Mouse (Mus musculus) duodenum, adult 2 months (tissue): ENCODE data around the gene Atf6. TPM values are rescaled to one million over a fixed set of nuclear protein-coding genes. Genes with fewer than 3 reads are reported as not detected.

Source experiments
- polyA plus RNA-seq: library from polyadenylated mRNA; depleted of rRNA; stranded (reverse); fragments of >200 nt; gene quantifications from 2 replicates; pipeline ENCODE4 v1.2.3, GENCODE M21; 2012; ENCODE audit warnings: low replicate concordance; rRNA removed

The Atf6 gene
- 4.0 and 6.1 TPM in 2 replicates for polyA plus RNA-seq

GRCm38 (mm10) chr1:170867691-170868105, at the start of gene Atf6:
Atf6 (minus strand) TSS chr1:170867771.

DNA sequence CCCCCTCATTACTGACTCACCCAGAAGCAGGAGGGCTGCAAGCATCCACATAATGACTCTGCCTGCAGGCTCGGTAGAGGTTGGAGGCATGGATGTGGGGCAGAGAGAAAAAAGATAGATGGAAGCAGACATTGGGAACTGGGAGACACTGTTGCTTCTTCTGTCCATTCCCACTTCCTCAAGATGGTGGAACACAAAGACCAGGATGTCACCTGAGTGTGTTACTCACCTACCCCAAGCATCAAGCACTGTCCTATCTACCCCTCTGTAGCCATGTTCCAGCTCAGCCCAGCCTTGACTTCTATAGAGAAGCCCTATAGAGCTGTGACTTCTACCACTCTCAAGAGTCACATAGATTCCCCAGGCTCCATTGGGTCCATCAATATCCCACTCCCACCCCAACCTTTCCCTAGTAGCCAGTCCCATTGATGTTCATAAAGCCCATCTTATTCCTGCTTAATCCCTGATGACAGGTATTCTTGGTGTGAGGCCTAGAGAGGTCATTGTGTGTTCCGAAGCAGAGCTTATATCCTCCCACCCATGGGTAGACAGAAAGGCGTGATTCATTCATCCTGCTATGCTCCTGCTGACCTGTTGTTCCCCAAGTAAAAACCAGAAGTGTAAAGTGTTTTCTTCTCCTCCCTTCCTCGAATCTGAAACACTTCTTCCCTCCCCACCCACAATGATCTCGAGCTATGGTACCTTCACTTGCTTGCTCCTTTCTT, 45.5 kb upstream of the Atf6 start, which contains the start of gene Fcrlb:
Gene Fcrlb, minus strand, starts transcription at position 51 of the 725 bp plus-strand sequence.

GRCm38 (mm10) chr1:170884978-170885561, 17.5 kb upstream of the Atf6 start, which contains the start of the genes Gm26620 and Dusp12:
Gm26620 (plus strand) TSS chr1:170885065.
Dusp12 (minus strand) TSS chr1:170885540.

Other genes with a start within 250 kb of the Atf6 start
- gene Olfml2b, start 223.2 kb downstream of the Atf6 start, polyA plus RNA-seq: 2.9 and 4.8 TPM in 2 replicates
- 1.3 and 1.5 TPM in 2 replicates for gene Gm26620, start 17.3 kb upstream of the Atf6 start, polyA plus RNA-seq
- 5.7 and 6.8 TPM in 2 replicates for gene Dusp12, start 17.8 kb upstream of the Atf6 start, polyA plus RNA-seq
- 0.07 and 0.63 TPM in 2 replicates for gene Fcrlb, start 45.2 kb upstream of the Atf6 start, polyA plus RNA-seq
- gene Fcrla, start 59.8 kb upstream of the Atf6 start, polyA plus RNA-seq: 0.79 and 3.5 TPM in 2 replicates
- gene Fcgr2b, start 108.8 kb upstream of the Atf6 start, polyA plus RNA-seq: 1.7 and 2.1 TPM in 2 replicates
- 1.2 and 2.6 TPM in 2 replicates for gene Fcgr4, start 151.1 kb upstream of the Atf6 start, polyA plus RNA-seq
- gene Fcgr3, start 197.2 kb upstream of the Atf6 start, polyA plus RNA-seq: 2.3 and 4.7 TPM in 2 replicates
- 0.90 and 4.3 TPM in 2 replicates for gene Cfap126, start 246.1 kb upstream of the Atf6 start, polyA plus RNA-seq